Mouse (Mus musculus) heart, embryonic 10.5 days (tissue): ENCODE data around the gene Zfp316. TPM values are rescaled to one million over a fixed set of nuclear protein-coding genes. Genes with fewer than 3 reads are reported as not detected.

ENCODE experiments used
- DNase-seq: peaks from one replicate; pipeline ENCODE4 v3.0.0-alpha.2; 2017; ENCODE audit warnings: low spot score
- H3K27ac ChIP-seq: fragments of 300-500 bp; sonication (generic); 2 replicates; pipeline ENCODE4 v1.5.1; 2016; ENCODE audit warnings: mild to moderate bottlenecking
- H3K27me3 ChIP-seq: fragments of 300-500 bp; sonication (generic); 2 replicates; pipeline ENCODE4 v1.6.1; 2016; ENCODE audit warnings: mild to moderate bottlenecking; ENCODE audit not compliant: poor library complexity, insufficient read depth, severe bottlenecking
- H3K36me3 ChIP-seq: fragments of 300-500 bp; sonication (generic); 2 replicates; pipeline ENCODE4 v1.6.1; 2016; ENCODE audit warnings: mild to moderate bottlenecking, moderate library complexity
- H3K4me1 ChIP-seq: fragments of 300-500 bp; sonication (generic); 2 replicates; pipeline ENCODE4 v1.6.1; 2016; ENCODE audit warnings: mild to moderate bottlenecking
- H3K4me3 ChIP-seq: fragments of 300-500 bp; sonication (generic); 2 replicates; pipeline ENCODE4 v1.5.1; 2016; ENCODE audit warnings: mild to moderate bottlenecking, moderate library complexity
- H3K9me3 ChIP-seq: fragments of 300-500 bp; sonication (generic); 2 replicates; pipeline ENCODE4 v1.6.1; 2016; ENCODE audit warnings: mild to moderate bottlenecking, moderate library complexity
- WGBS: fragments of 180-500 bp; shearing (Covaris S2); methylation state at CpG from one replicate; pipeline ENCODE4 v1.1.7; 2016; 5-methylcytosine and 5-hydroxymethylcytosine counted together
- polyA plus RNA-seq: library from polyadenylated mRNA; unstranded; fragments of >200 nt; fragmentation: Nextera tagmentation; extraction: Ambion mirVana; gene quantifications from 2 replicates; pipeline ENCODE4 v1.2.1, GENCODE M21; 2016

Gene Zfp316
- 2.1 and 2.6 TPM in 2 replicates for polyA plus RNA-seq

GRCm38 (mm10) chr5:143269363-143270150, at the start of gene Zfp316:
Gene Zfp316, minus strand, starts transcription at chr5:143270022.
- Histone ChIP-seq H3K36me3 (peaks cover 4% of the 10 kb centered on the region; the same call in 1 of the 2 replicates), H3K4me1 (peaks cover 23% of the 10 kb centered on the region), H3K4me3 (peak within 1 kb of the TSS; percentile 97), H3K27me3 (peaks cover 11% of the 10 kb centered on the region; the same call in 1 of the 2 replicates), H3K27ac (peak within 1 kb of the TSS; percentile 97), H3K9me3 (no peaks in the 10 kb centered on the region)
- WGBS = under 1% methylated on average over 79 of the region's 79 CpGs
- peak; percentile 83 for DNase-seq

- no peaks in the 10 kb centered on the region for H3K9me3 ChIP-seq
- peaks cover 17% of the 10 kb centered on the region for H3K4me1 ChIP-seq
- H3K27me3 ChIP-seq = no peaks in the 10 kb centered on the region
- WGBS = 89% methylated on average over 8 of the region's 8 CpGs
- no peak for DNase-seq
- no peak overlapping the region for H3K4me3 ChIP-seq
- peaks cover 75% of the 10 kb centered on the region for H3K36me3 ChIP-seq
- H3K27ac ChIP-seq = no peak overlapping the region
Measured at GRCm38 (mm10) chr5:143317288-143317610, 47.4 kb upstream of the Zfp316 start.

GRCm38 (mm10) chr5:143316605-143317287, 46.9 kb upstream of the Zfp316 start:
- Histone ChIP-seq H3K27ac (no peak overlapping the region), H3K9me3 (no peaks in the 10 kb centered on the region), H3K36me3 (peaks cover 75% of the 10 kb centered on the region), H3K27me3 (no peaks in the 10 kb centered on the region), H3K4me3 (no peak overlapping the region), H3K4me1 (peaks cover 17% of the 10 kb centered on the region)
- DNase-seq = no peak
- WGBS = 92% methylated on average over 5 of the region's 5 CpGs

- no peaks in the 10 kb centered on the region for H3K9me3 ChIP-seq
- no peak for DNase-seq
- H3K4me1 ChIP-seq = peaks cover 17% of the 10 kb centered on the region
- WGBS = 17% methylated on average over 8 of the region's 8 CpGs
- peak overlapping the region; percentile 91 for H3K4me3 ChIP-seq
- H3K27ac ChIP-seq = peak overlapping the region; percentile 99
- H3K27me3 ChIP-seq = no peaks in the 10 kb centered on the region
- peaks cover 76% of the 10 kb centered on the region for H3K36me3 ChIP-seq
Measured at GRCm38 (mm10) chr5:143315514-143315888, 45.7 kb upstream of the Zfp316 start.

DNA sequence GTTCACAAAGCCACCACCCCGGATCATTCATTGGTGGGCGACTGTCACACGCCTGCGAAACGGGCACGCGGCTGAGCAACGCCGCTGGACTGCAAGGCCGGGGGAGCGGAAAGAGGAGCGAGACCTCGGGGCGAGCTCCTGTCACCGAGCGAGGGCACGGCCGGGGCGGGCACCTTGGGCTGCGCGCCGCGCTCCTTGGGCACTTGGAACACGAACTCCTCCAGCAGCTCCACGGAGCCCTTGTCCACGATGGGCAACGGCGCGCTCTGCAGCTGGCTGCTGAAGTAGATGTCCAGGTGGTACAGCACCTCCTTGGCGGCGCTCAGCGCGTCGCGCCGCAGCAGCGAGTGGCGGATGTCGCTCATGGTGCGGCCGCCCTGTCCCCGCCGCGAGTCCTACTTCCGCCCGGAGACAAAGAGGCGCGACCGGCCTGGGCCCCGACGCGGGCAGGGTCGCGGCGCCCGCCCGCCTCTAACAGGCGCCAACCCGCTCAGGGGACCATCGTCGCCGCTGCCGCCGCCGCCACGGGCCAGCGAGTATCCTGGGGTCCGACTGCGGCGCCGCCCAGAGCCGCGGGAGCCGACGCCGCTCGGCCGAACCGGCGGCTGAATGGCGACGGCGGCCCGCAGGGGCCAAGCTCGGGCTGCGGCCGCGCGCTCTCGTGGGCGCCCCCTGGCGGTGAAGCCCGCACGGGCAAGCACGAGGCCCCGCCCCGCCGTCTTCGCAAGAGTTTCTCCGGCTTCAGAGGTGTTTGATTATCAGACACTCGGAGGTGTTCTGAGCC, 45.1 kb upstream of the Zfp316 start, which contains the start of gene E130309D02Rik:
Gene E130309D02Rik (minus strand): TSS at position 631 of the 784 bp plus-strand sequence.
- WGBS = under 1% methylated on average over 101 of the region's 101 CpGs
- Histone ChIP-seq H3K36me3 (peaks cover 76% of the 10 kb centered on the region), H3K27me3 (no peaks in the 10 kb centered on the region), H3K4me1 (peaks cover 17% of the 10 kb centered on the region), H3K4me3 (peak within 1 kb of the TSS; percentile 91), H3K9me3 (no peaks in the 10 kb centered on the region), H3K27ac (peak within 1 kb of the TSS; percentile 99)
- DNase-seq = peak; percentile 86

- Histone ChIP-seq H3K4me1 (peaks cover 17% of the 10 kb centered on the region), H3K36me3 (peaks cover 76% of the 10 kb centered on the region), H3K27ac (peak overlapping the region; percentile 99), H3K27me3 (no peaks in the 10 kb centered on the region), H3K9me3 (no peaks in the 10 kb centered on the region), H3K4me3 (peak overlapping the region; percentile 91)
- no peak for DNase-seq
- WGBS = 6% methylated on average over 16 of the region's 16 CpGs
Measured at GRCm38 (mm10) chr5:143314183-143314729, 44.4 kb upstream of the Zfp316 start.

DNA sequence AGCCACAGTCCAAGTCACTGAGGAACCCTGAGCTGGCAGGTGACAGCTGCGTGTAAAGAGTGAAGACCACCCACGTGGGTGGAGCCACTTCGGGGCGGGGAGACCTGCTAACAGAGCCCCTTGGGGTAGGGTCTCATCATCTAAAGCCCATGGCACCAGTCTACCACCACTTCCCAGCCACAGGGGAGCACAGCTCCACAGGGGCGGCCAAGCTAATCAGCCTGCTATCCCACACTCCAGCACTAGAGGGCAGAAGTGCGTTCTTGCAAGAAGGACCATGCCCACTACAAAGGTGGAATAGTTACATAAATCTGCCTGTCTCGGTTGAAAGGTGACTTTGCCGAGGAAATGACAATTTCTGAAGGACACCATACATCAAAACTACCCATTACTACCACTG, 42.1 kb upstream of the Zfp316 start:
- Histone ChIP-seq H3K4me1 (peaks cover 17% of the 10 kb centered on the region), H3K36me3 (peaks cover 78% of the 10 kb centered on the region), H3K27me3 (no peaks in the 10 kb centered on the region), H3K4me3 (no peak overlapping the region), H3K9me3 (no peaks in the 10 kb centered on the region), H3K27ac (no peak overlapping the region)
- WGBS = 70% methylated on average over 8 of the region's 8 CpGs
- no peak for DNase-seq

GRCm38 (mm10) chr5:143309916-143310315, 40.1 kb upstream of the Zfp316 start:
- WGBS = 92% methylated on average over 7 of the region's 7 CpGs
- H3K9me3 ChIP-seq = no peaks in the 10 kb centered on the region
- DNase-seq = no peak
- no peak overlapping the region for H3K27ac ChIP-seq
- peaks cover 88% of the 10 kb centered on the region for H3K36me3 ChIP-seq
- no peaks in the 10 kb centered on the region for H3K27me3 ChIP-seq
- H3K4me3 ChIP-seq = no peak overlapping the region
- H3K4me1 ChIP-seq = peaks cover 14% of the 10 kb centered on the region

GRCm38 (mm10) chr5:143308825-143309224, 39.0 kb upstream of the Zfp316 start:
- no peak for DNase-seq
- no peak overlapping the region for H3K4me3 ChIP-seq
- H3K9me3 ChIP-seq = no peaks in the 10 kb centered on the region
- H3K36me3 ChIP-seq = peaks cover 97% of the 10 kb centered on the region
- peaks cover 10% of the 10 kb centered on the region for H3K4me1 ChIP-seq
- no peaks in the 10 kb centered on the region for H3K27me3 ChIP-seq
- H3K27ac ChIP-seq = no peak overlapping the region
- 91% methylated on average over 5 of the region's 5 CpGs for WGBS

DNA sequence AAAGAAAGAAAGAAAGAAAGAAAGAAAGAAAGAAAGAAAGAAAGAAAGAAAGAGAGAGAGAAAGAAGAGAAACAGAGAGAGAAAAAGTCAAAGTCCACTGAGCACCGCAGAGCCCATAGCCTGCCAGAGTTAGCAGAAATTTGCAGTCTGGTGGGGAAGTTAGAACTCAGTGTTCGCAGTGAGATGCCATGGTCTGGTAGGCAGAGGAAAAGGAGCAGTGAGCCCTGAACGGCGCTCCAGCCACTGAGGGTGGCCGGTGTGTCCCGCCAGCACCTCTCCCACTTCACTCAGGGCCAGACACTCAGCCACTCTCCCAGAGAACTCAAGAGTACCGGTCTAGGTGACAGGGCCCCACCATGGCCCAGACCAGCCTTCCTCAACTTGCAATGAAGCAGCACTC, 34.4 kb upstream of the Zfp316 start:
- Histone ChIP-seq H3K4me3 (no peak overlapping the region), H3K36me3 (peaks cover 99% of the 10 kb centered on the region), H3K27ac (no peak overlapping the region), H3K27me3 (no peaks in the 10 kb centered on the region), H3K9me3 (no peaks in the 10 kb centered on the region), H3K4me1 (peaks cover 7% of the 10 kb centered on the region; the same call in 1 of the 2 replicates)
- DNase-seq = no peak
- 90% methylated on average over 7 of the region's 7 CpGs for WGBS

- Histone ChIP-seq H3K4me3 (no peak overlapping the region), H3K36me3 (peaks cover 78% of the 10 kb centered on the region), H3K4me1 (peaks cover 15% of the 10 kb centered on the region), H3K27me3 (no peaks in the 10 kb centered on the region), H3K9me3 (no peaks in the 10 kb centered on the region), H3K27ac (no peak overlapping the region)
- WGBS = 78% methylated on average over 8 of the region's 8 CpGs
- DNase-seq = no peak
Measured at GRCm38 (mm10) chr5:143301296-143301695, 31.5 kb upstream of the Zfp316 start.

DNA sequence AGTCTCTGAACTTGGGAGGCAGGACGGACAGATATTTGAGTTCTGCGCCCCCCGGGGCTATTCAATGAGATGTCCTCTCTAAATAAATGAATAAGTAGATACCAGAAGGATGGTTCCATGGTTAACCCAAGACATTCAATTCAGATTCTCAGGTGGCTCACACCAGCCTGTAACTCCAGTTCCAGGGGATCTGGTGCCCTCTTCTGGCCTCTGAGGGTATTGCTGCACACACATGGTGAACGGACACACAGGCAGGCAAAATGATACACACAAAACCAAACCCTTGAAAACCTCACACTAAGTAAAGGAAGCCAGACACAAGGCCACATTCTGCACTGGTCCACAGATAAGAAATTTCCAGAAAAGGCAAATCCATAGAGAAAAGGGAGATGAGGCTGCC, 29.9 kb upstream of the Zfp316 start:
- H3K27ac ChIP-seq = no peak overlapping the region
- peaks cover 7% of the 10 kb centered on the region for H3K27me3 ChIP-seq
- whole genome bisulfite sequencing = 92% methylated on average over 4 of the region's 4 CpGs
- H3K9me3 ChIP-seq = no peaks in the 10 kb centered on the region
- peaks cover 62% of the 10 kb centered on the region for H3K36me3 ChIP-seq
- DNase-seq = no peak
- H3K4me1 ChIP-seq = peaks cover 15% of the 10 kb centered on the region
- no peak overlapping the region for H3K4me3 ChIP-seq
